Mouse (Mus musculus) ES-Bruce4 (cell line): Measurements from ENCODE around the gene Clcn6.

ENCODE experiments used
- CTCF ChIP-seq: IDR thresholded peaks from one replicate; pipeline ENCODE4 v1.8.1; 2011; ENCODE audit warnings: low read depth, low read length
- EP300 ChIP-seq: IDR thresholded peaks from 2 replicates; pipeline ENCODE4 v1.6.1; 2011; ENCODE audit warnings: low read depth, low read length; ENCODE audit not compliant: insufficient read depth
- POLR2A ChIP-seq: IDR thresholded peaks from one replicate; pipeline ENCODE4 v1.8.1; 2011; ENCODE audit warnings: low read length; ENCODE audit not compliant: insufficient read depth

DNA sequence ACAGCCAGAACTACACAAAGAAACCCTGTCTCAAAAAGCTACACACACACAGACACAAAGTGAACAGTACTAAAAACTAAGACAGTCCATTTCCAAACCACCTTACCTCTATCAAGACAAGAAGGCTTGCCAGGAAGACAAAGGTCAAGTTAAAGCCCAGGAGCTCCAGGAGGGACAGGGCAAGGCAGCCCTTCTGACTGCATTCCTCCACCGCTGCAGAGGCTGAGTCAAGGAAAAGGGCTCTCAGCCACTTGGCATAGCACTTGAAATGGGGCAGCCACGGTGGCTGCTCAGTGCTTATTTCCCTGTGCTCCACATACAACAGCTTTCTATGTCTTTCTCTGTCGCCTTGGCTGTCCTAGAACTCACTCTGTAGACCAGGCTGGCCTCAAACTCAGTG, 14.6 kb downstream of the Clcn6 start:
- TF ChIP-seq CTCF (no peak), EP300 (no peak), POLR2A (no peak)
